Mouse (Mus musculus): ENCODE data around the gene Nrxn2.

Nrxn2 gene

GRCm38 (mm10) chr19:6392743-6393393 lies 25.7 kb upstream of the Nrxn2 start:
- no peak for DNase-seq (ENCODE audit: low spot score)

- no peak for DNase-seq (ENCODE audit: low spot score)
These were observed 24.9 kb upstream of the Nrxn2 start for GRCm38 (mm10) chr19:6393637-6394036.

- no peak for DNase-seq (ENCODE audit: low spot score)
These were observed 22.3 kb upstream of the Nrxn2 start for GRCm38 (mm10) chr19:6396237-6396636.

- DNase-seq (ENCODE audit: low spot score): no peak
These were observed 20.8 kb upstream of the Nrxn2 start for GRCm38 (mm10) chr19:6397582-6398249.

- peak; percentile 61 for DNase-seq (ENCODE audit: low spot score)
These were observed 19.9 kb upstream of the Nrxn2 start for GRCm38 (mm10) chr19:6398447-6399284.

- peak; percentile 51 for DNase-seq (ENCODE audit: low spot score)
These were observed 19.0 kb upstream of the Nrxn2 start, which contains the start of gene Rasgrp2 for GRCm38 (mm10) chr19:6399285-6400095. Rasgrp2 (plus strand) TSS chr19:6399340.

GRCm38 (mm10) chr19:6400096-6401086 lies 18.1 kb upstream of the Nrxn2 start:
- no peak for DNase-seq (ENCODE audit: low spot score)

GRCm38 (mm10) chr19:6401131-6401815 lies 17.3 kb upstream of the Nrxn2 start:
- DNase-seq (ENCODE audit: low spot score): peak; percentile 74

GRCm38 (mm10) chr19:6401951-6402350 lies 16.6 kb upstream of the Nrxn2 start:
- DNase-seq (ENCODE audit: low spot score): no peak

- no peak for DNase-seq (ENCODE audit: low spot score)
These were observed 14.7 kb upstream of the Nrxn2 start for GRCm38 (mm10) chr19:6403869-6404268.

- no peak for DNase-seq (ENCODE audit: low spot score)
These were observed 13.1 kb upstream of the Nrxn2 start for GRCm38 (mm10) chr19:6405433-6405832.

- DNase-seq (ENCODE audit: low spot score): no peak
These were observed 11.4 kb upstream of the Nrxn2 start for GRCm38 (mm10) chr19:6407109-6407508.

- DNase-seq (ENCODE audit: low spot score): no peak
These were observed 10.6 kb upstream of the Nrxn2 start for GRCm38 (mm10) chr19:6407816-6408510.

GRCm38 (mm10) chr19:6408749-6409148 lies 9.8 kb upstream of the Nrxn2 start:
- DNase-seq (ENCODE audit: low spot score): no peak

- no peak for DNase-seq (ENCODE audit: low spot score)
These were observed 9.4 kb upstream of the Nrxn2 start for GRCm38 (mm10) chr19:6409176-6409575.

GRCm38 (mm10) chr19:6409936-6410335 lies 8.6 kb upstream of the Nrxn2 start:
- no peak for DNase-seq (ENCODE audit: low spot score)

GRCm38 (mm10) chr19:6412798-6413197 lies 5.7 kb upstream of the Nrxn2 start:
- DNase-seq (ENCODE audit: low spot score): no peak

GRCm38 (mm10) chr19:6415454-6415853 lies 3.1 kb upstream of the Nrxn2 start:
- DNase-seq (ENCODE audit: low spot score): no peak

- no peak for DNase-seq (ENCODE audit: low spot score)
These were observed 2.3 kb upstream of the Nrxn2 start for GRCm38 (mm10) chr19:6416124-6416770.

Data from ovary, postnatal 36 days (tissue).